Mouse (Mus musculus) granulocyte monocyte progenitor cell, adult 5-6 weeks (primary cell): ENCODE data around the gene Usp44. TPM values are rescaled to one million over a fixed set of nuclear protein-coding genes. Genes with fewer than 3 reads are reported as not detected.
"Not testable (repeated sequence)": the region's sequence is repeated elsewhere in the genome, so short reads cannot be mapped to it uniquely, and the experiment has no call there.

Experiments used
- ATAC-seq: replicated peaks from 2 replicates; pipeline ENCODE4 v1.8.0; 2016; ENCODE audit warnings: mild to moderate bottlenecking, moderate TSS enrichment, inconsistent platforms; ENCODE audit not compliant: poor library complexity, severe bottlenecking
- total RNA-seq, 2 experiments: library from RNA; stranded (forward) in 1 of 2; stranded (reverse) in 1 of 2; fragments of 200-712, 200-1000 nt in 1 of 2; fragments of >200 nt in 1 of 2; fragmentation: Nextera tagmentation in 1 of 2; gene quantifications; 2 replicates each; pipeline ENCODE4 v1.2.3; 2014 to 2017

Usp44 gene
- total RNA-seq (2014; fragmentation: Nextera tagmentation) (1.3 and 1.6 TPM in 2 replicates), total RNA-seq (2017) (1.6 and 2.9 TPM in 2 replicates)

GRCm38 (mm10) chr10:93830931-93831729 is at the start of gene Usp44:
Gene Usp44, plus strand, starts transcription at chr10:93831555.
- no peak for ATAC-seq

- no peak for ATAC-seq
Measured at GRCm38 (mm10) chr10:93783216-93784013, 47.9 kb upstream of the Usp44 start.

GRCm38 (mm10) chr10:93799711-93800362 is 31.5 kb upstream of the Usp44 start:
- ATAC-seq: no peak

GRCm38 (mm10) chr10:93800363-93800722 is 31.0 kb upstream of the Usp44 start:
- ATAC-seq: no peak

GRCm38 (mm10) chr10:93800895-93801294 is 30.5 kb upstream of the Usp44 start:
- no peak for ATAC-seq

- ATAC-seq: no peak
Measured at GRCm38 (mm10) chr10:93803199-93803598, 28.2 kb upstream of the Usp44 start.

GRCm38 (mm10) chr10:93809438-93809837 is 21.9 kb upstream of the Usp44 start:
- ATAC-seq: not testable (repeated sequence)

GRCm38 (mm10) chr10:93810590-93811185 is 20.7 kb upstream of the Usp44 start:
- ATAC-seq: no peak

GRCm38 (mm10) chr10:93812098-93812497 is 19.3 kb upstream of the Usp44 start:
- no peak for ATAC-seq

GRCm38 (mm10) chr10:93812774-93813415 is 18.5 kb upstream of the Usp44 start:
- ATAC-seq: no peak

- ATAC-seq: no peak
Measured at GRCm38 (mm10) chr10:93813755-93814154, 17.6 kb upstream of the Usp44 start.

- peak; percentile 88 for ATAC-seq
Measured at GRCm38 (mm10) chr10:93818661-93819060, 12.7 kb upstream of the Usp44 start.

GRCm38 (mm10) chr10:93829898-93830831 is 1.2 kb upstream of the Usp44 start:
- peak; percentile 84 for ATAC-seq

- ATAC-seq: no peak
Measured at GRCm38 (mm10) chr10:93831730-93832574, 597 bp downstream of the Usp44 start.

- no peak for ATAC-seq
Measured at GRCm38 (mm10) chr10:93832811-93833210, 1.5 kb downstream of the Usp44 start.

GRCm38 (mm10) chr10:93833370-93833698 is 2.0 kb downstream of the Usp44 start:
- no peak for ATAC-seq

GRCm38 (mm10) chr10:93833699-93834393 is 2.5 kb downstream of the Usp44 start:
- peak; percentile 89 for ATAC-seq

GRCm38 (mm10) chr10:93834394-93834745 is 3.0 kb downstream of the Usp44 start:
- ATAC-seq: no peak
